Mouse (Mus musculus) mouse embryonic stem cell (cell line): Measurements from ENCODE around the gene Mapk10.

Experiments
- in situ Hi-C, 2 experiments: fragments of 300-500 bp; cut with MboI; formaldehyde crosslinking; loops; 1 replicate in 1 of 2; 3 replicates in 1 of 2; pipeline ENCODE4 v1.14.3; 2019 to 2020; ENCODE audit warnings: low sequenced_read_pairs in 2 of 2, low pct_unique_long_range_greater_than_20kb in 1 of 2, mixed read lengths in 1 of 2; ENCODE audit not compliant: unreplicated experiment in 1 of 2

The Mapk10 gene

GRCm38 (mm10) chr5:103102176-103102575 is 109.0 kb downstream of the Mapk10 start:
- in situ Hi-C loops: no loop called here

GRCm38 (mm10) chr5:103094166-103094565 is 117.0 kb downstream of the Mapk10 start:
- in situ Hi-C loops: no loop called here

GRCm38 (mm10) chr5:103085844-103086243 is 125.3 kb downstream of the Mapk10 start:
- in situ Hi-C loops: no loop called here

- in situ Hi-C loops: no loop called here
These were observed 135.7 kb downstream of the Mapk10 start for GRCm38 (mm10) chr5:103075451-103075850.

GRCm38 (mm10) chr5:103072200-103072825 is 138.8 kb downstream of the Mapk10 start:
- in situ Hi-C loops: no loop called here

GRCm38 (mm10) chr5:103071006-103071612 is 140.0 kb downstream of the Mapk10 start:
- in situ Hi-C loops: no loop called here

- in situ Hi-C loops: no loop called here
These were observed 160.7 kb downstream of the Mapk10 start for GRCm38 (mm10) chr5:103050319-103050916.

- in situ Hi-C loops: no loop called here
These were observed 163.1 kb downstream of the Mapk10 start for GRCm38 (mm10) chr5:103048011-103048410.

- in situ Hi-C loops: no loop called here
These were observed 173.4 kb downstream of the Mapk10 start for GRCm38 (mm10) chr5:103037752-103038151.

GRCm38 (mm10) chr5:103028940-103029621 is 182.1 kb downstream of the Mapk10 start:
- in situ Hi-C loops: no loop called here

GRCm38 (mm10) chr5:103022504-103023172 is 188.5 kb downstream of the Mapk10 start:
- in situ Hi-C loops: no loop called here

- in situ Hi-C loops: no loop called here
These were observed 189.7 kb downstream of the Mapk10 start for GRCm38 (mm10) chr5:103021479-103021878.

GRCm38 (mm10) chr5:103020954-103021353 is 190.2 kb downstream of the Mapk10 start:
- in situ Hi-C loops: no loop called here

GRCm38 (mm10) chr5:103020127-103020526 is 191.0 kb downstream of the Mapk10 start:
- in situ Hi-C loops: no loop called here

- in situ Hi-C loops: no loop called here
These were observed 193.5 kb downstream of the Mapk10 start for GRCm38 (mm10) chr5:103017637-103018036.

- in situ Hi-C loops: no loop called here
These were observed 196.8 kb downstream of the Mapk10 start for GRCm38 (mm10) chr5:103014309-103014708.

- in situ Hi-C loops: no loop called here
These were observed 202.2 kb downstream of the Mapk10 start for GRCm38 (mm10) chr5:103008894-103009293.

GRCm38 (mm10) chr5:103002116-103002515 is 209.0 kb downstream of the Mapk10 start:
- in situ Hi-C loops: no loop called here

- in situ Hi-C loops: no loop called here
These were observed 210.6 kb downstream of the Mapk10 start for GRCm38 (mm10) chr5:103000572-103000971.
